Mouse (Mus musculus) adrenal gland, adult 18-20 months (tissue): ENCODE data around the gene Obscn. TPM values are rescaled to one million over a fixed set of nuclear protein-coding genes. Genes with fewer than 3 reads are reported as not detected.

Experiments used
- DNase-seq, 2 experiments: peaks; one replicate each; pipeline ENCODE4 v3.0.0; 2021 to 2022; ENCODE audit warnings: low spot score in 2 of 2
- total RNA-seq, 2 experiments: library from RNA; stranded (reverse); gene quantifications; 1 replicate in 1 of 2; 2 replicates in 1 of 2; pipeline ENCODE4 v1.2.3; 2021

Gene Obscn
- total RNA-seq, 2 experiments from 2014 or later: 0.99 to 2.4 TPM

GRCm38 (mm10) chr11:59142962-59143361 is 6.8 kb upstream of the Obscn start:
- no peak for DNase-seq

DNA sequence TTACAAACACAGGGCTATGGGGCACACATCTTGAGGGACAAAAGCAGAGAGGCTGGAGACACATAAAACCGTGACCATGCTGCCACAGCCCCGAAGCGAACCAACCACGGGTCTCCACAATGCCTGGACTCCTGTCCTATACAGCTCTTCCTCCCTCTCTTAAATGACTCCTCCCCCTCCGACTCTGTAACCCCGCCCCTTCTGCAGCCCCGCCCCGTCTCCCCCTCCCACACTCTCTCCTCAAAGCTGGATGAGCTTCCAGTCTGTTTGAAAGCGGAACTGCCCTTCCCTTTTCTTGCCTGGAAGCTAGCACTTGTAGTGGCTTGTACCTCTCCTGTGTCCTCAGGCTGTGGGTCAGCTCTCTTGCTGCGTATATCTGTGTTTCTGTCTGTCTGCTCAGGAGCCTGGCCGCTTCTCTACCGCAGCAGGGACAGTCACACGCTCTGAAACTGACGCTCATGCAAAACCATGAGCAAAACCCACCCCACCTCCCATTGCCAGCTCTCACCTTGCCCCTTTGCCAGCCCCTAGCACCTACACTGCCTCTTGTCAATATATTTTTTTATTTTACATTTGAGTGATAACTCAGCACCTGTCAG is 5.7 kb upstream of the Obscn start:
- no peak for DNase-seq

DNA sequence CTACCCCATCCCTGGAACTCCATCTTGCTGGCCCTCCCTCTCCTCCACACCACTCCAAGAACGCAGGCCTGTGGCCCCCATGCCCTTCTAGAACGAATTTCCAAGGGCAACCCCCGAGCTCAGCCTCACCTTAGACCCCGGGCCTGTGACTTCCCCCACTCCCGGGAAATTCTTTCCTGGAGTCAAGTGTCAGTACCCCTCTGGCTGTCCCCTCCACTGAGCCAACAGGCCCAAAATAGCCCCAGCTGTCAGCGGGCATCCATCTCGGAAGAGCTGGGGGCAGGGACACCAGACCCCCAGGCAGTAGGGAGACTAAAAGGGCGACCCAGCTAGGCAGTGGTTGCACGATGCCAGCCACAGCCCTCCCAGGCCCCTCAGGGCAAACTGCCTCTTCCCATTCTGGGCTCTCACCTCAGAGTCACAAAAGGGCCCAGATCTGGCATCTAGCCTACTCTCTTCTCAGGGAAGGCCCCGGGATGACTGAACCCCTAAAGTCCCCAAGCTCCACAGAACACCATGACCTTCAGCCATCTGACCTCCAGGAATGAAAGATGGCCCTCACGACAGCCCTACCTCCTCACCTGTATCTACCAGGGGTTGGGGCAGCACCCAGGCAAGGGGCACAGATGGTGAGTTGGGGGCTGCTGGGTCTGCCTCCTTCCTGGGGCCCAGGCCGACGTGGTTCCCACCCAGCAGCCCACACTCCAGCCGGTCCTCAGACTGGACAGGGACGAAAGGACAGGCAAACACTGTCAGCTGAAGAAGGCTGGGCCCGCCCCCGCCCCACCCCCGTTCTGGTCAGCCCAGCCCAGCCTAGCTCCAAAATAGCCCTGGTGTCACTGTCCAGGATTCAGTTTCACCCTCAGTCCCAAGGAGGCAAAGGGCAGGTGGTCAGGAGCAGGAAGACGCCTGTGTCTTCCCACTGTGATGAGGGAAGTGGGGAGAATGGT is 2.6 kb upstream of the Obscn start:
- DNase-seq: no peak

GRCm38 (mm10) chr11:59136994-59137706 is 948 bp upstream of the Obscn start:
- DNase-seq: no peak

GRCm38 (mm10) chr11:59135051-59135820 is 966 bp downstream of the Obscn start:
- no peak for DNase-seq

GRCm38 (mm10) chr11:59134373-59134997 is 1.7 kb downstream of the Obscn start:
- DNase-seq: no peak

DNA sequence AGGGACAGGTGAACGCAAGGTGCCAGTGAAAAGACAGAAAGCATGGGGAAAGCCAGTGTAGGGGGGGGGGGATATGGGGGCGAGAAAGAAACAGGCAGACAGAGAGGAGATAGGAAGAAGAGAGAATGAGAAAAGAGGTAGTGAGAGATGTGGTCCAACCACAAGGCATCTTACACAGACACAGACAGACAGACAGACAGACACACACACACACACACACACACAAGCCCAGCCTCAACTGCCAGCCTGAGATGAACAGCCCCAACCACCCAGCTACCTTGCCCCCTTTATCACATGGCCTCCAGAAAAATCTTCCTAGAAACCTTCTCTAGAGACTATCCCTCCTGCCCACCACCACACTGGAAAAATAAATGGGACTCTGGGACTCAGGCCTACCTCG is 4.1 kb downstream of the Obscn start:
- DNase-seq: no peak

DNA sequence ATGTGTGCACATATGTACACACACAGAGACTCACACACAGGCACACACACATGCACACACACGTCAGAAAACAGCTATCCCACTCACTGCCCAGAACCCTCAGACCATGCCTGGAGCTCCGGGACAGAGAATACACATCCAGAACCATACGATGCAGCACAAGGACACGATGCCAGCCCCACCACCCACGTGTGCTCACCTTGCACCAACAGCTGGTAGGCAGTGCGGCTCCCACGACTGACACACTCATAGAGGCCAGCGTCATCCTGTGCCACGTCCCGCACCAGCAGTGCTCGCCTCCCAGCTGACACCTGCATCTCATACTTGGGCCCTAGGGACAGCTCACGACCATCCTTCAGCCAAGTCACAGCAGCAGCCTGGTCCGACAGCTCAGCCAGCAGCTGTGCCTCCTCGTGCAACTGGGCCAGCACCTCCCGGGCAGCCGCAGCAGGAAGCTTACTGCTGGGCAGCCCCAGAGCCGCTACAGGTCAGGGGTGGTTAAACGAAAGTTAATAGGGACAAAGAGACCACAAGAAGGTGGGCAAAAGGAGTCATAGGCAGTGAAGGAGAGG is 4.8 kb downstream of the Obscn start:
- no peak for DNase-seq

DNA sequence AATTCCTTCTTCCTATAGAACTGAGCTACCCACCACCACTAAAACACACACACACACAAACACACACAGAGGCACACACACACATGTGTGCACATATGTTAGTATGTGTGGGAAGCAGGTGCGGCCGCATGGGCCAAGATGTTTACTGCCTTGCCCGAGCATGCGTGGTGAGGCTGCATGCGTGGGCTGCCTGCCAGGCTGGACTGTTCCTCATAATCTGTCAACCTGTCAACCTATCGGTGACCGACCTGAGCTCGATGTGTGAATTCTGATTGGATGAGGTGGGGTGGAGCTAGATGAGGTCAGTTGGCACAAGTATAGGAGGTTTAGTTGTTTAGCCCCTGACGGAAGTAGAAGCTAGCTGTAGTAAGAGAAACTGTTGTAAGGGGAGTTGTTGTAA is 5.4 kb downstream of the Obscn start:
- DNase-seq: no peak

DNA sequence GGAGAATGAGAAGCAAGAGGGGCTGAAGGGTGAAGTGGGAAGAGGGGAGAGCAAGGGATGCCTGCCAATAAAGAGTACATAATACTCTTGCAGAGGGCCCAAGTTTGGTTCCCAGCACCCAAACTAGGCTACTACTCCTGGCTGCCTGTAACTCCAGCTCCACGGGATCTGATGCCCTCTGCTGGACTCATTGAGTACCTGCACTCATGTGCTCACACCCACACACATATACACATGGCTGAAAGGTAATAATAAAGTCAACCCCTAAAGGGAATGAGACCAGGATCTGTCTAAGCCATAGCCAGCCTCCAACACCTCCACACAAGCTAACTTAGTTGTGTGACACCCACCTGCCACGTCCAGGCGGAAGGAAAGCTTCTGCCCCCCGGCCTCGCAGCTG is 30.3 kb downstream of the Obscn start:
- DNase-seq: no peak

- DNase-seq: no peak
Observed at GRCm38 (mm10) chr11:59102324-59102723, 33.9 kb downstream of the Obscn start.

DNA sequence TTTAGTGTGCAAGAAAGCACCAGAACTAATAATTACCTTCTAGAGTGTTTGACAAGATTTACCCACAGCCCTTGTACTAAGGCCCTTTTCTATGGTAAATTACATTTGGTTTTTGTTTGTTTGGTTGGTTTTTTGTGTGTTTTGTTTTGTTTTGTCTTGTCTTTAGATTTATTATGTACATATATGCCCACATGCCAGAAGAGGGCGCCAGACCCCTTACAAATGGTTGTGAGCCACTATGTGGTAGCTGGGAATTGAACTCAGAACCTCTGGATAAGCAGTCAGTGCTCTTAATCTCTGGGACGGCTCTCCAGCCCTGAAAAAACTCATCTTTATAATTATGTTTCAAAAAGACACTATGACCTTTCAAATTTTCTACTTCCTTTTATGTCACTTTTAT is 37.9 kb downstream of the Obscn start:
- peak; percentile 56 to 66 for DNase-seq

DNA sequence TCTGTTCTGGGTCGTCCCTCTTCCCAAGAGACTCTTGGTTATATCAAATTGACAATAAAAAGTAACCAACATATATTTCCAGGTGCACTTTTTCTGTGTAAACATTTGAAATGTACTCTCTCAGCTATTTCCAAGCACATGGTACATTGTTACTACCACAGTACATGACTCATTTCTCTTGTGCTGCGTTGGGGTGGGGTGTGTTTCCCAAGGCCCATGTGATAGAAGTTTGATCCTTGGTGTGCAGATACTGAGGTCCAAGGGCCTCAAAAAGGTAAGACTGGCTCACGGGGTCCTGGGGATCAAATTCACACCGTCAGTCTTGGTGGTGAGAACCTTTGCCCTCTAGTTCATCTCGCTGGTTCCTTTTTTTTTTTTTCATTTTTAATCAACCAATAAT is 38.4 kb downstream of the Obscn start:
- DNase-seq: no peak

- no peak for DNase-seq
Observed at GRCm38 (mm10) chr11:59094213-59094612, 42.0 kb downstream of the Obscn start.

DNA sequence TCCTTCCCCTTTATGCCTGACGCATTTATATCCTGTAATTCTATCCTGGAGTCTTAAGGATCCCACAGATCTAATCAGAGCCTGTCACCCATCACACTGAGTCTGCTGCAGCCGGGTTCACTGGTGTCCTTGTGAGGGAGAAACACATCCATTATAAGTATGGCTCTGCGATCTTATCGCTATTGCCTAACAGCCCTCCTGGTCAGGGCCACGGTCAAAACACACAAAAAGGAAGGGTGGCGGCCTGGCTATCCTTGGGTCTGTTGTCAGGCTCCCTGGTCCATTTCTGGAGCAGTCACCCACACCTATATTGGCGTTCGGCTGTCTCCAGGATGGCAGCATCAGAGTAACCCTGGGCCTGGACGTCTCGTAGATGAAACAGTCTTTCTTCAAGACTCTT is 48.6 kb downstream of the Obscn start:
- DNase-seq: no peak

DNA sequence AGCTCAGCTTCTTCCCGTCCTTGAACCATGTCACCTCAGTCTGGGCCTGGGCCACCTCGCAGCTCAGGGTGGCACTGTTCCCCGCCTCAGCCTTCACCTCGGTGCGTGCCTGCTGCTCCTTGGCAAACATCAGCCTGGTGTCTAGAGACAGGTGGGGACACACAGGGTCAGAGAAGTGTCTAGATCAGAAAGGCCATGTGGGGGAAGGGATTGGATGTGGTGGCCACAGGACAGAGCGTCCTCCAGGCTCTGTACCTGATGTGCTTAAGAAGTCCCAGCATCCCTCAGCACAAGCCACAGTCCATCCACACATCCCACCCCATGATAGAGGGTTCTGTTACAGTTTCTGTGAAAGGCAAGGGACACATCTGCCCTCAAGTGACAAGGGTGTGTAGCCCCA is 51.0 kb downstream of the Obscn start:
- no peak for DNase-seq

DNA sequence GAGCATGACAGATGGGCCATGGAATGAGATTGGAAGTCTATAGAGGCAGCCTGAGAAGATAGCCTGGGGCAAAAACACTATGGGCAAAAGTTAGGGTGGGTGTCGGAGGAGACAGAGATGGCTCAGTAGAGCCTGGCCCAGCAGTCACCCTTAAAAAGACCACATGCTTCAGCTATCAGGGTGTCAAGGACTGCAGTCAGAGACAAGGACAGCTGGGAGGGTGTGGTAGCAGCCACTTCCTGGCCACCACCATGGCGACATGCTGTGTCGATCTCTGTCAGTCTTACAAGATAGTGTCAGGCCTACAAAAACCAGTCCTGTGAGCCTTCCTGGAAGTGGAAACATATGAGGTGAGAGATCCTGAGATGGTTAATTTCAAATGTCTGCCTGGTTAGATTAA is 53.1 kb downstream of the Obscn start:
- no peak for DNase-seq

GRCm38 (mm10) chr11:59078311-59078710 is 57.9 kb downstream of the Obscn start:
- DNase-seq: no peak

GRCm38 (mm10) chr11:59070321-59070720 is 65.9 kb downstream of the Obscn start:
- DNase-seq: no peak

- no peak for DNase-seq
Observed at GRCm38 (mm10) chr11:59068922-59069321, 67.3 kb downstream of the Obscn start.
